Mouse (Mus musculus): ENCODE measurements around the gene Pabpc4. TPM values are rescaled to one million over a fixed set of nuclear protein-coding genes. Genes with fewer than 3 reads are reported as not detected.

Pabpc4 gene
- polyA plus RNA-seq (2015; fragmentation: Nextera tagmentation; extraction: Ambion mirVana), result 49.0 and 50.2 TPM in 2 replicates

GRCm38 (mm10) chr4:123261721-123262401 is at the start of gene Pabpc4:
Pabpc4 (plus strand) TSS chr4:123262351.
- H3K27me3 ChIP-seq (replicated peaks), result no peaks in the 10 kb centered on the region
- no peak within 1 kb of the TSS for H3K27ac ChIP-seq
- no peaks in the 10 kb centered on the region for H3K9me3 ChIP-seq
- H3K4me2 ChIP-seq, result no peak within 1 kb of the TSS
- no peaks in the 10 kb centered on the region for H3K36me3 ChIP-seq
- H3K4me3 ChIP-seq (replicated peaks), result no peak within 1 kb of the TSS
- WGBS, result 65% methylated on average over 5 of the region's 5 CpGs
- H3K4me1 ChIP-seq, result peaks cover 7% of the 10 kb centered on the region; the same call in 1 of the 2 replicates
- no peak for ATAC-seq (ENCODE audit: insufficient read depth, low FRiP score, low read depth)
- H3K9ac ChIP-seq, result no peak within 1 kb of the TSS

- 96% methylated on average over 9 of the region's 9 CpGs for WGBS
- no peak for ATAC-seq (ENCODE audit: insufficient read depth, low FRiP score, low read depth)
Measured at GRCm38 (mm10) chr4:123213975-123214374, 48.2 kb upstream of the Pabpc4 start.

GRCm38 (mm10) chr4:123215367-123215766 is 46.8 kb upstream of the Pabpc4 start:
- Histone ChIP-seq H3K27me3 (replicated peaks) (0 out of 2 replicates have a peak, but pooled peaks cover 3% of the 10 kb centered on the region), H3K9ac (no peak overlapping the region), H3K4me1 (no peaks in the 10 kb centered on the region), H3K36me3 (no peaks in the 10 kb centered on the region), H3K4me2 (no peak overlapping the region), H3K9me3 (no peaks in the 10 kb centered on the region), H3K4me3 (replicated peaks) (no peak overlapping the region), H3K27ac (no peak overlapping the region)
- ATAC-seq (ENCODE audit: insufficient read depth, low FRiP score, low read depth), result no peak
- WGBS, result 60% methylated on average over 1 of the region's 1 CpGs

More at GRCm38 (mm10) chr4:123213975-123214374, 48.2 kb upstream of the Pabpc4 start:
- no peaks in the 10 kb centered on the region for H3K9me3 ChIP-seq
- H3K9ac ChIP-seq, result no peak overlapping the region
- 0 out of 2 replicates have a peak, but pooled peaks cover 3% of the 10 kb centered on the region for H3K27me3 ChIP-seq (replicated peaks)
- no peak overlapping the region for H3K27ac ChIP-seq
- H3K4me3 ChIP-seq (replicated peaks), result no peak overlapping the region
- H3K4me2 ChIP-seq, result no peak overlapping the region
- H3K36me3 ChIP-seq, result no peaks in the 10 kb centered on the region
- H3K4me1 ChIP-seq, result no peaks in the 10 kb centered on the region

GRCm38 (mm10) chr4:123216782-123217181 is 45.4 kb upstream of the Pabpc4 start:
- Histone ChIP-seq H3K36me3 (no peaks in the 10 kb centered on the region), H3K4me1 (no peaks in the 10 kb centered on the region), H3K27me3 (replicated peaks) (0 out of 2 replicates have a peak, but pooled peaks cover 3% of the 10 kb centered on the region), H3K27ac (no peak overlapping the region), H3K9ac (no peak overlapping the region), H3K4me3 (replicated peaks) (no peak overlapping the region), H3K9me3 (no peaks in the 10 kb centered on the region), H3K4me2 (no peak overlapping the region)
- no peak for ATAC-seq (ENCODE audit: insufficient read depth, low FRiP score, low read depth)
- WGBS, result 12% methylated on average over 1 of the region's 1 CpGs

GRCm38 (mm10) chr4:123219720-123220357 is 42.3 kb upstream of the Pabpc4 start:
- H3K9me3 ChIP-seq, result no peaks in the 10 kb centered on the region
- no peak overlapping the region for H3K27ac ChIP-seq
- H3K27me3 ChIP-seq (replicated peaks), result 0 out of 2 replicates have a peak, but pooled peaks cover 3% of the 10 kb centered on the region
- H3K36me3 ChIP-seq, result no peaks in the 10 kb centered on the region
- ATAC-seq (ENCODE audit: insufficient read depth, low FRiP score, low read depth), result peak; percentile 50; the same call in 1 of the 2 replicates
- H3K4me3 ChIP-seq (replicated peaks), result no peak overlapping the region
- no peak overlapping the region for H3K9ac ChIP-seq
- no peaks in the 10 kb centered on the region for H3K4me1 ChIP-seq
- no peak overlapping the region for H3K4me2 ChIP-seq
- WGBS, result 68% methylated on average over 15 of the region's 15 CpGs

DNA sequence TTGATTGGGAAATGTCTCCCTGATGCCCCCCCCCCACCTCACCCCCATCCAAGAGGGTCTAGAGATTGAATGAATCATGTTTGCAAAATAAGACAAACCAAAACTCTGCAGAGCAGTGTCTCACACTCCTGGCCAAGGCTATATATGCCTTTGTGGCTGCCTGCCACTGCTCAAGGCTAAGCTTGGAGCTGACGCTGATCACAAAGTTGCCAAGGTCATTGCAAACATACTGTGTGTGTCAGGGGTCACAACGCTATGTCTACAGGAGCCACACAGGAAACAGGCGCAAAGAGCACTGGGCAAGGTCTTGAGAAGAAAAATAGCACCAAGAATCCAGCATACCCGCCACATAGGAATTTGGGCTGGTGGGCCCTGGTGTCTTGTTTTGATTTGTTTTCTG is 41.5 kb upstream of the Pabpc4 start:
- Histone ChIP-seq H3K9ac (no peak overlapping the region), H3K27me3 (replicated peaks) (0 out of 2 replicates have a peak, but pooled peaks cover 3% of the 10 kb centered on the region), H3K36me3 (no peaks in the 10 kb centered on the region), H3K4me2 (no peak overlapping the region), H3K9me3 (no peaks in the 10 kb centered on the region), H3K4me1 (no peaks in the 10 kb centered on the region), H3K27ac (no peak overlapping the region), H3K4me3 (replicated peaks) (no peak overlapping the region)
- 77% methylated on average over 4 of the region's 4 CpGs for WGBS
- no peak; the same call in 1 of the 2 replicates for ATAC-seq (ENCODE audit: insufficient read depth, low FRiP score, low read depth)

DNA sequence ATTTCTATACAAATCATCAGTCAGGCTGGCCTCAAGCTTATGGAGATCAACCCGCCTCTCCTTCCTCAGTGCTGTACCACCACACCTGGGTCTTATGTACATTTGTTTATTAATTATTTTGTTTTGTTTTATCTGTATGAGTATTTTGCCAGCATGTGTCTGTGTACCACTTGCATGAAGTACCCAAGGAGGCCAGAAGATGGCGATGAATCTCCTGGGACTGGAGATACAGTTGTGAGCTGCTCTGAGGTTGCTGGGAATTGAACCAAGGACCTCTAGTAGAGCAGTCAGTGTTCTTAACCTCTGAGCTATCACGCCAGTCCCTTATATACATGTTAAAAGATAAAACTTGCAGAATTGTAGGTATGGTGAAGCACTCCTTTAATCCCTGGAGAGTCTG is 38.8 kb upstream of the Pabpc4 start:
- H3K36me3 ChIP-seq, result no peaks in the 10 kb centered on the region
- WGBS, result 61% methylated on average over 3 of the region's 3 CpGs
- no peak for ATAC-seq (ENCODE audit: insufficient read depth, low FRiP score, low read depth)

DNA sequence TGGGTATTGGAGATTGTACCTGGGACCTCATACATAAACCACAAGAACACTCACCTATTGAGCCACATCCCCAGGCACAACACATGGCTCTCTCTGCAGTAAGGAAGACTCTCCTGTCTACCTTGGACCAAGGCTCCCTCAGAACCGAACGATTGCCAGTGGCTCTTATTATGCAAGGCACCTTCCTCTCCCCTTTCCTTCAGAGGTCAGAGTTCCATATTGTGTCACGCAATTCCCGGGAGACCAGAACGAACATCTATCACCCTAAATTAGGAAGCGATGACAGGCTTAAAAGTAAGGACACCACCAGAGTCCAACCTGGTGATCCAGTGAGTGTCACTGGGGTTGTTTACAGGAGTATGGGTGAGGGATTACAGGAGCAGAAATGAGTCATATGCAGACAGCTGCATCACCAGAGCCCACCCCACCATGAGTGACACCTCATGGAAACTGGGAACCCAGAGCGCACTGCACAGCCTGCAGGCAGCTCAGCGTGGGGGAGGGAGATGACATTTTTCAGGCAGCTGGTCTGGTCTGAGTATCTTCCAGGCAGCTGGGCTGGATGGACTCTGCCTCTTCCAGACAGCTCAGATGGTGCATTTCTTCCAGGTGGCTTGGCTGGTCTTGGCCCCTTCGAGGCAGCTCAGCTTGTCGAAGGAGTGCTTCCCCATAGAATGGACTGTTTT is 36.3 kb upstream of the Pabpc4 start:
- no peak overlapping the region for H3K4me3 ChIP-seq (replicated peaks)
- WGBS, result 36% methylated on average over 10 of the region's 10 CpGs
- H3K36me3 ChIP-seq, result no peaks in the 10 kb centered on the region
- no peak overlapping the region for H3K4me2 ChIP-seq
- no peak overlapping the region for H3K9ac ChIP-seq
- no peaks in the 10 kb centered on the region for H3K9me3 ChIP-seq
- no peaks in the 10 kb centered on the region for H3K27me3 ChIP-seq (replicated peaks)
- H3K27ac ChIP-seq, result no peak overlapping the region
- peak; percentile 45; the same call in 1 of the 2 replicates for ATAC-seq (ENCODE audit: insufficient read depth, low FRiP score, low read depth)
- peaks cover 25% of the 10 kb centered on the region for H3K4me1 ChIP-seq

More for the DNA sequence above, 38.8 kb upstream of the Pabpc4 start:
- H3K27me3 ChIP-seq (replicated peaks), result 0 out of 2 replicates have a peak, but pooled peaks cover 3% of the 10 kb centered on the region
- no peak overlapping the region for H3K27ac ChIP-seq
- no peak overlapping the region for H3K4me2 ChIP-seq
- H3K4me3 ChIP-seq (replicated peaks), result no peak overlapping the region
- no peaks in the 10 kb centered on the region for H3K9me3 ChIP-seq
- no peak overlapping the region for H3K9ac ChIP-seq
- peaks cover 21% of the 10 kb centered on the region for H3K4me1 ChIP-seq

DNA sequence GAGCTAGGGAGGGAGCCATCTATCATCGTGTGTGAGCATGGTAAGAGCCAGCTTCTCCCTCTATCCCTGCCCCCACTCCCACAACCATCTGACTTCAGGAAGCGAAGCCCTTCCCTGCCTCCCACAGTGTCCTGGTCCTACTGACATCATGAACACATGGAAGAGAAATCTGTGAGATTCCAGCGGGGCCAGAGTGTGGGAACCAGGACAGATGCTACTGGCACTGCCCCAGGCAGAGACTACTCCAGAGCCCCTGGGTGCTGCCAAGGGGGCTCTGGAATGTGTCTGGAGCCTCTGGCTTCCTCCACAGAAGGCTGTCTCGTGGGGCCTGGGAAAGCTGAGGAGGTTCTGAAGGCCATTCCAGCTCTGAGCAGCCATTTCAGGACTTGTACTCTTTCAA is 34.4 kb upstream of the Pabpc4 start:
- ATAC-seq (ENCODE audit: insufficient read depth, low FRiP score, low read depth), result peak; percentile 65
- WGBS, result 25% methylated on average over 4 of the region's 4 CpGs

GRCm38 (mm10) chr4:123228270-123228669 is 33.9 kb upstream of the Pabpc4 start:
- Histone ChIP-seq H3K27me3 (replicated peaks) (no peaks in the 10 kb centered on the region; the same call in 1 of the 2 replicates), H3K9ac (no peak overlapping the region), H3K36me3 (no peaks in the 10 kb centered on the region), H3K27ac (peak overlapping the region; percentile 62), H3K9me3 (no peaks in the 10 kb centered on the region), H3K4me2 (no peak overlapping the region), H3K4me3 (replicated peaks) (no peak overlapping the region), H3K4me1 (peaks cover 26% of the 10 kb centered on the region)
- ATAC-seq (ENCODE audit: insufficient read depth, low FRiP score, low read depth), result peak; percentile 41; the same call in 1 of the 2 replicates
- 21% methylated on average over 2 of the region's 2 CpGs for WGBS

More for the DNA sequence above, 34.4 kb upstream of the Pabpc4 start:
- Histone ChIP-seq H3K4me3 (replicated peaks) (no peak overlapping the region), H3K4me1 (peaks cover 25% of the 10 kb centered on the region), H3K36me3 (no peaks in the 10 kb centered on the region), H3K9ac (no peak overlapping the region), H3K9me3 (no peaks in the 10 kb centered on the region), H3K27ac (peak overlapping the region; percentile 62), H3K27me3 (replicated peaks) (no peaks in the 10 kb centered on the region; the same call in 1 of the 2 replicates), H3K4me2 (no peak overlapping the region)

DNA sequence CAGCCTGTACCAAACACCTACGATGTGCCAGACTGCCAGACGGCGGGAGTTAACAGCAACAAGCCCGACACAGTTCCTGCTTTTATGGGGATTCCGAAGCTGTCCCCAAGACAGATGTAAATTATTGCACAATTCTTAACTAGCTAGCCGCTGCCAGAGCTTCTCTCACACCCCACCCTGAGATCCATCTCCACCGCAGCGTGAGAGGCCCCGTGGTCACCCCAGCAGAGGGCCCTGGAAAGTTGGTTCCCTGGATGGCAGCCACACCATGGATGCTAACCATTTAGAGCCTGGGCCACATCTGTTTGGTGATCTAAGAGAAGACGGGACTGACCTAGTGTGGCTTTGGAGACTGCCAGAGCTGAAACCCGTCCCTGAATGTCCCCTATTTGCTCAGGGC is 33.0 kb upstream of the Pabpc4 start:
- H3K9me3 ChIP-seq, result no peaks in the 10 kb centered on the region
- no peak overlapping the region for H3K4me2 ChIP-seq
- H3K36me3 ChIP-seq, result no peaks in the 10 kb centered on the region
- H3K4me3 ChIP-seq (replicated peaks), result no peak overlapping the region
- no peaks in the 10 kb centered on the region; the same call in 1 of the 2 replicates for H3K27me3 ChIP-seq (replicated peaks)
- no peak for ATAC-seq (ENCODE audit: insufficient read depth, low FRiP score, low read depth)
- no peak overlapping the region for H3K9ac ChIP-seq
- WGBS, result 53% methylated on average over 11 of the region's 11 CpGs
- H3K4me1 ChIP-seq, result peaks cover 28% of the 10 kb centered on the region
- no peak overlapping the region for H3K27ac ChIP-seq
